Mouse (Mus musculus): ENCODE measurements at regions not wholly inside any gene's neighbourhood (a gene's known extent, or its start where the extent isn't known, plus 50 kb on each side); places are given as distances from the start of the nearest gene placed in this dataset.

- H3K27me3 ChIP-seq: no peaks in the 10 kb centered on the region
- POLR2A ChIA-PET: no interaction called here
- CTCF ChIA-PET: no interaction called here
- in situ Hi-C loops (cut with MboI; ENCODE audit: low pct_unique_long_range_greater_than_20kb): loop anchor here (5.0 kb wide), 1 partner anchor 68 kb away; no protein-coding TSS in a partner anchor
- no peak for DNase-seq (ENCODE audit: low read depth, low spot score)
- ATAC-seq: no peak
- TF ChIP-seq CTCF (IDR thresholded peaks at IDR 0.05): no peak
Observed at GRCm38 (mm10) chr2:103143985-103144384, 70.5 kb downstream of the Apip start.

- TF ChIP-seq CTCF (IDR thresholded peaks at IDR 0.05): no peak
- ChIA-PET POLR2A (no interaction called here), CTCF (no interaction called here)
- DNase-seq (ENCODE audit: low read depth, low spot score): no peak
- H3K27me3 ChIP-seq: no peaks in the 10 kb centered on the region
- no peak for ATAC-seq
- in situ Hi-C loops (cut with MboI; ENCODE audit: low pct_unique_long_range_greater_than_20kb): loop anchor here (5.0 kb wide), 1 partner anchor 68 kb away; no protein-coding TSS in a partner anchor
Observed at GRCm38 (mm10) chr2:103144420-103144819, 70.9 kb downstream of the Apip start.

- DNase-seq (ENCODE audit: low read depth, low spot score) (no peak), ATAC-seq (no peak)
- H3K27me3 ChIP-seq: no peaks in the 10 kb centered on the region
- TF ChIP-seq CTCF (IDR thresholded peaks at IDR 0.05): no peak
- ChIA-PET POLR2A (interaction anchor here (0.5 kb wide), 1 partner anchor 272 kb away, joined by 6 read pairs; no protein-coding TSS in a partner anchor), CTCF (interaction anchor here (0.8 kb wide), 1 partner anchor 202 kb away, joined by 3 read pairs; no protein-coding TSS in a partner anchor)
- in situ Hi-C loops (cut with MboI; ENCODE audit: low pct_unique_long_range_greater_than_20kb): no loop called here
Observed at GRCm38 (mm10) chr2:103145058-103145457, 71.6 kb downstream of the Apip start.

- H3K27me3 ChIP-seq: no peaks in the 10 kb centered on the region
- DNase-seq (ENCODE audit: low read depth, low spot score): no peak
- no peak for TF ChIP-seq CTCF (IDR thresholded peaks at IDR 0.05)
- ChIA-PET CTCF (no interaction called here), POLR2A (no interaction called here)
- in situ Hi-C loops (cut with MboI; ENCODE audit: low pct_unique_long_range_greater_than_20kb): no loop called here
- no peak for ATAC-seq
Observed at GRCm38 (mm10) chr2:103146132-103146531, 72.7 kb downstream of the Apip start.

- CTCF ChIA-PET: no interaction called here
- no peak for ATAC-seq
- POLR2A ChIA-PET: no interaction called here
- H3K27me3 ChIP-seq: no peaks in the 10 kb centered on the region
- TF ChIP-seq CTCF (IDR thresholded peaks at IDR 0.05): no peak
- in situ Hi-C loops (cut with MboI; ENCODE audit: low pct_unique_long_range_greater_than_20kb): no loop called here
- DNase-seq (ENCODE audit: low read depth, low spot score): no peak
Observed at GRCm38 (mm10) chr2:103153261-103153660, 79.8 kb downstream of the Apip start.

GRCm38 (mm10) chr2:103167741-103168140 is 94.3 kb downstream of the Apip start:
- H3K27me3 ChIP-seq: no peaks in the 10 kb centered on the region
- in situ Hi-C loops (cut with MboI; ENCODE audit: low pct_unique_long_range_greater_than_20kb): no loop called here
- POLR2A ChIA-PET: no interaction called here
- CTCF ChIA-PET: interaction anchor here (0.7 to 1.4 kb wide), 2 partner anchors 8 to 28 kb away, joined by 3 to 4 read pairs; no protein-coding TSS in a partner anchor
- TF ChIP-seq CTCF (IDR thresholded peaks at IDR 0.05): no peak
- DNase-seq (ENCODE audit: low read depth, low spot score) (no peak), ATAC-seq (no peak)

- ChIA-PET POLR2A (no interaction called here), CTCF (interaction anchor here (1.4 kb wide), 2 partner anchors 8 to 57 kb away, joined by 3 to 4 read pairs; no protein-coding TSS in a partner anchor)
- no peaks in the 10 kb centered on the region for H3K27me3 ChIP-seq
- in situ Hi-C loops (cut with MboI; ENCODE audit: low pct_unique_long_range_greater_than_20kb): no loop called here
- ATAC-seq (no peak), DNase-seq (ENCODE audit: low read depth, low spot score) (no peak)
- no peak for TF ChIP-seq CTCF (IDR thresholded peaks at IDR 0.05)
Observed at GRCm38 (mm10) chr2:103168266-103168665, 94.8 kb downstream of the Apip start.

- H3K27me3 ChIP-seq: no peaks in the 10 kb centered on the region
- ATAC-seq (no peak), DNase-seq (ENCODE audit: low read depth, low spot score) (no peak)
- in situ Hi-C loops (cut with MboI; ENCODE audit: low pct_unique_long_range_greater_than_20kb): no loop called here
- ChIA-PET POLR2A (no interaction called here), CTCF (interaction anchor here (0.9 kb wide), 1 partner anchor 93 kb away, joined by 3 read pairs; no protein-coding TSS in a partner anchor)
- TF ChIP-seq CTCF (IDR thresholded peaks at IDR 0.05): no peak
Observed at GRCm38 (mm10) chr2:103177361-103177760, 103.9 kb downstream of the Apip start.

- in situ Hi-C loops (cut with MboI; ENCODE audit: low pct_unique_long_range_greater_than_20kb): no loop called here
- no peaks in the 10 kb centered on the region for H3K27me3 ChIP-seq
- DNase-seq (ENCODE audit: low read depth, low spot score): no peak
- no peak for TF ChIP-seq CTCF (IDR thresholded peaks at IDR 0.05)
- ChIA-PET CTCF (interaction anchor here (1.2 kb wide), 1 partner anchor 14 kb away, joined by 3 read pairs; no protein-coding TSS in a partner anchor), POLR2A (no interaction called here)
- ATAC-seq: no peak
Observed at GRCm38 (mm10) chr2:103180298-103180927, 106.9 kb downstream of the Apip start.

- no peaks in the 10 kb centered on the region for H3K27me3 ChIP-seq
- DNase-seq (ENCODE audit: low read depth, low spot score): no peak
- in situ Hi-C loops (cut with MboI; ENCODE audit: low pct_unique_long_range_greater_than_20kb): no loop called here
- POLR2A ChIA-PET: no interaction called here
- CTCF ChIA-PET: no interaction called here
- TF ChIP-seq CTCF (IDR thresholded peaks at IDR 0.05): no peak
- ATAC-seq: no peak
Observed at GRCm38 (mm10) chr2:103186751-103187260, 113.3 kb downstream of the Apip start.

- ChIA-PET CTCF (interaction anchor here (1.0 kb wide), 1 partner anchor 9 kb away, joined by 3 read pairs; no protein-coding TSS in a partner anchor), POLR2A (interaction anchor here (1.0 kb wide), 1 partner anchor 17 kb away, joined by 4 read pairs; no protein-coding TSS in a partner anchor)
- ATAC-seq (no peak), DNase-seq (ENCODE audit: low read depth, low spot score) (no peak)
- TF ChIP-seq CTCF (IDR thresholded peaks at IDR 0.05): no peak
- in situ Hi-C loops (cut with MboI; ENCODE audit: low pct_unique_long_range_greater_than_20kb): no loop called here
- no peaks in the 10 kb centered on the region for H3K27me3 ChIP-seq
Observed at GRCm38 (mm10) chr2:103192591-103192990, 110.5 kb downstream of the Ehf start.
